Mouse (Mus musculus): ENCODE measurements around the gene Ptgfrn. TPM values are rescaled to one million over a fixed set of nuclear protein-coding genes. Genes with fewer than 3 reads are reported as not detected.

Gene Ptgfrn
- polyA plus RNA-seq, 1 experiment from 2014 or later = 4.7 TPM

DNA sequence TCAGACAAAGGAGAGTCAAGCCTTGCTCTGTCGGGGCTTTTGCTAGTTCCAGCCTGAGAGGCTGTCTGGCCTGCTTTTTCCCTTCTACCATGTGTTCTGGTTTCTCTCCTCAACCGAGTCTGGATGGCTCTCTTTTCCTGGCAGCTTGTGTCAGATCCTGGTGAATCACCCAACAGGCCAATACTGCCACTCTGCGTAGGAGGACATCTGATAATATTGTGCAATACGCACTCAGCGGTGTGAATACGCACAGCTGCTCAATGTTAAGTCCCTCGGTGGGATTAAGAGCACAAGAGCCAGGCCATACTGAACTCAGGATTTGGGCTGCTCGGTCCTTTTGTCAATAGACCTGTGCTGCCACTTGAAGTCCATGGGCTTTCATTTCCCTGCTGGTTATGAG lies 31.8 kb upstream of the Ptgfrn start:
- 83% methylated on average over 8 of the region's 8 CpGs for WGBS
- Histone ChIP-seq H3K4me1 (ENCODE audit: control insufficient read depth, insufficient read depth, low read length) (peaks cover 5% of the 10 kb centered on the region; the same call in 1 of the 2 replicates), H3K9me3 (ENCODE audit: control insufficient read depth, low read length) (no peaks in the 10 kb centered on the region), H3K27me3 (ENCODE audit: control insufficient read depth, insufficient read depth, low read length) (no peaks in the 10 kb centered on the region), H3K4me3 (ENCODE audit: low read length) (no peak overlapping the region), H3K27ac (ENCODE audit: low read depth, low read length) (no peak overlapping the region), H3K4me2 (replicated peaks; ENCODE audit: low read depth, low read length) (no peak overlapping the region), H3K9ac (ENCODE audit: low read depth, low read length) (no peak overlapping the region), H3K36me3 (ENCODE audit: control insufficient read depth, insufficient read depth, low read length) (no peaks in the 10 kb centered on the region)
- ATAC-seq (ENCODE audit: low FRiP score, low TSS enrichment) = no peak

DNA sequence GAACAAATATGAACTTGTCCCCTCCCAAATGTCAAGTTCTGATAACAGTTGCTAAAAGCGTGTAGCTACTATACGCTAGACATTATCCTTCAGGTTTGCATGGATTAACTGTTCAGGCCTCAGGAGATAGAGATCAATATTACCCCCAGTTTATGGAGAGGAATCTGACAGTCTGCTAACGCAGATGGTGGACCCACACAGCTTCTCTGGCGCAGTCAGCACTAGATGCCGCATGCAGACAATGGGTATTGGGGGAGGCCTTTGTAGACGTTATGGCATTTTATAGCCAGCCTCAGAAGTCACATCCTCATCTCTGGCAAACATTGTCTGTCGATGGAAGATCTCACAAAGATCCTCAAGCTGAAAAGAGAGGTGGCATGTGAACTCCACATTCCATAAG lies 29.9 kb upstream of the Ptgfrn start:
- no peak overlapping the region for H3K9ac ChIP-seq (ENCODE audit: low read depth, low read length)
- no peak overlapping the region for H3K27ac ChIP-seq (ENCODE audit: low read depth, low read length)
- WGBS = 90% methylated on average over 7 of the region's 7 CpGs
- H3K4me2 ChIP-seq (replicated peaks; ENCODE audit: low read depth, low read length) = no peak overlapping the region
- H3K9me3 ChIP-seq (ENCODE audit: control insufficient read depth, low read length) = no peaks in the 10 kb centered on the region
- H3K4me3 ChIP-seq (ENCODE audit: low read length) = no peak overlapping the region
- ATAC-seq (ENCODE audit: low FRiP score, low TSS enrichment) = no peak
- H3K27me3 ChIP-seq (ENCODE audit: control insufficient read depth, insufficient read depth, low read length) = no peaks in the 10 kb centered on the region
- H3K36me3 ChIP-seq (ENCODE audit: control insufficient read depth, insufficient read depth, low read length) = no peaks in the 10 kb centered on the region
- H3K4me1 ChIP-seq (ENCODE audit: control insufficient read depth, insufficient read depth, low read length) = peaks cover 5% of the 10 kb centered on the region; the same call in 1 of the 2 replicates

DNA sequence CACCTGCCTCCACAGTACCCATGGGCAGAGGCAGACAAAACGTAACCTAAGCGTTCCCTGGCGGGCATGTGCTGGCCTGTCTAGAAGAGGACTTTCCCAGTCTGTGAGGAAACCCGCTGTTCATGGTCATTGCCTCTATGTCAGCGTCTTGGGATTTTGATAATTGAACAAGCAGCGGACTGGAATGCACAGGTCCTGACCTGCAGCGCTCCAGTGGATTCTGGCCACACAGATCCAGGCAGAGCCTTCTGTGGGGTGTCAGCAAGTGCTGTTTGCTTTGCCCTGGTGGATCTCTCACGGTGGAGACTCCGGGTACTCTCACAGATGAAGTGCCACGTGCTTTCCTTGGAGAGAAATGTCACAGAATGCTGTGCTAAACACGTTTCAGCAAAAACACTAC lies 26.4 kb upstream of the Ptgfrn start:
- Histone ChIP-seq H3K27me3 (ENCODE audit: control insufficient read depth, insufficient read depth, low read length) (no peaks in the 10 kb centered on the region), H3K4me3 (ENCODE audit: low read length) (no peak overlapping the region), H3K36me3 (ENCODE audit: control insufficient read depth, insufficient read depth, low read length) (no peaks in the 10 kb centered on the region), H3K27ac (ENCODE audit: low read depth, low read length) (no peak overlapping the region), H3K9me3 (ENCODE audit: control insufficient read depth, low read length) (no peaks in the 10 kb centered on the region), H3K4me1 (ENCODE audit: control insufficient read depth, insufficient read depth, low read length) (peaks cover 5% of the 10 kb centered on the region; the same call in 1 of the 2 replicates), H3K4me2 (replicated peaks; ENCODE audit: low read depth, low read length) (no peak overlapping the region), H3K9ac (ENCODE audit: low read depth, low read length) (no peak overlapping the region)
- WGBS = 21% methylated on average over 11 of the region's 11 CpGs
- ATAC-seq (ENCODE audit: low FRiP score, low TSS enrichment) = peak; percentile 81; the same call in 1 of the 2 replicates

DNA sequence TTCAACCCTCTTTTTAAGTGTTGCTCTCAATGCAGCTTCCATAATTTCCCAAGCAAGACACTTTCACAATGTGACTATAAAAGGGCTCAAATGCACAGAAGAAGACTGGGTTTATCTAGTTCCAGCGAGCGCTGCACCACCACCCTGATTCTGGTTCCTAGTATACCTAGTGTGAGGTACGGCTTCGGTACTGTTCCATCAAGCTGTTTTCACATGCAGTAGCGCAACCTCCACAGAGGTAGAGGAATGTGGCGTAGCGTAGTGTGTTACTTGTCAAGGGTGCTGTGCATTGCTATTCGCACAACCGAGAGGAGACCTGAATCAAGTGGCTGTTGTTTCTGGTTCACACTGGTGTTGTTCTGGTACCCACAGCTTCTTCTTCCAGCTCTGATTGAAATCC lies 24.8 kb upstream of the Ptgfrn start:
- Histone ChIP-seq H3K36me3 (ENCODE audit: control insufficient read depth, insufficient read depth, low read length) (no peaks in the 10 kb centered on the region), H3K4me2 (replicated peaks; ENCODE audit: low read depth, low read length) (no peak overlapping the region), H3K9ac (ENCODE audit: low read depth, low read length) (no peak overlapping the region), H3K4me3 (ENCODE audit: low read length) (no peak overlapping the region), H3K9me3 (ENCODE audit: control insufficient read depth, low read length) (no peaks in the 10 kb centered on the region), H3K4me1 (ENCODE audit: control insufficient read depth, insufficient read depth, low read length) (peaks cover 8% of the 10 kb centered on the region; the same call in 1 of the 2 replicates), H3K27me3 (ENCODE audit: control insufficient read depth, insufficient read depth, low read length) (no peaks in the 10 kb centered on the region), H3K27ac (ENCODE audit: low read depth, low read length) (no peak overlapping the region)
- no peak for ATAC-seq (ENCODE audit: low FRiP score, low TSS enrichment)
- WGBS = 95% methylated on average over 9 of the region's 9 CpGs

DNA sequence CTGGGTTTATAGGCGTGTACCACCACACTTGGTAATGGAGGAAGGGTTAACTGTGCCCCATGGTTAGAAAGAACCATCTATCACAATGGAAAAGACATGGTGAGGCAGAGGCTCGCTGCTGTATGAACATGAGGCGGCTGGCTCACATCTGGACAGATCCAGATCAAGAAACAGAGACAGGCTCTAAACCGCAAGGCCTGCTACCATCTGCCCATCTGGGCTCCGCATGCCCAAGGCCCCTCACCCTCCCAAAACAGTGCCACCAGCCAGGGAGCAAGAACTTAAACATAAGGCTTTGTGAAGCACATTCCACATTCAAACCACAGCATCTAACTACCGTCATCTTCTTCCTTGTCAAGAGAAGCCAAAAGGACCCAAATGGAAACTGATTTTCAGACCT lies 22.9 kb upstream of the Ptgfrn start:
- no peak overlapping the region for H3K4me3 ChIP-seq (ENCODE audit: low read length)
- H3K27me3 ChIP-seq (ENCODE audit: control insufficient read depth, insufficient read depth, low read length) = no peaks in the 10 kb centered on the region
- no peak overlapping the region for H3K9ac ChIP-seq (ENCODE audit: low read depth, low read length)
- H3K9me3 ChIP-seq (ENCODE audit: control insufficient read depth, low read length) = no peaks in the 10 kb centered on the region
- no peak overlapping the region for H3K27ac ChIP-seq (ENCODE audit: low read depth, low read length)
- 93% methylated on average over 6 of the region's 6 CpGs for WGBS
- no peak for ATAC-seq (ENCODE audit: low FRiP score, low TSS enrichment)
- H3K36me3 ChIP-seq (ENCODE audit: control insufficient read depth, insufficient read depth, low read length) = no peaks in the 10 kb centered on the region
- peaks cover 8% of the 10 kb centered on the region; the same call in 1 of the 2 replicates for H3K4me1 ChIP-seq (ENCODE audit: control insufficient read depth, insufficient read depth, low read length)
- no peak overlapping the region for H3K4me2 ChIP-seq (replicated peaks; ENCODE audit: low read depth, low read length)

DNA sequence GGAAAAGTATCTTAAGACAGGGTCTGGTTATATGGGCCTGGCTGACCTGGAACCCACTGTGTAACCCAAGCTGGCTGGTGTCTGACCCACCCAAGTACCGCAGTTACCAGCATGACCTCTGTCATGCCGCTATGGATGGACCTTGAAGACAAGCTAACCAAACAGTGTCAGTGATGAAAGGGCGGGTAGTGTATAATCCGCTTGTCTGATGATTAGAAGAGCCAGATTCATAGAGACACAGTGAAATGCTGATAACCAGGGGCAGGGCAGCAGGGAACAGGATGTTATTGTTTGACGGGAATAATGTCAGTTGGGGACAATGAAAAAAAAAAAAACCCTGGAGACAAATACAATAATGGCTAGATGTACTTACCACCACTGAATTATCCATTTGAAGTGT lies 21.7 kb upstream of the Ptgfrn start:
- H3K4me1 ChIP-seq (ENCODE audit: control insufficient read depth, insufficient read depth, low read length) = peaks cover 8% of the 10 kb centered on the region; the same call in 1 of the 2 replicates
- WGBS = 78% methylated on average over 5 of the region's 5 CpGs
- no peak overlapping the region for H3K9ac ChIP-seq (ENCODE audit: low read depth, low read length)
- H3K4me2 ChIP-seq (replicated peaks; ENCODE audit: low read depth, low read length) = no peak overlapping the region
- H3K4me3 ChIP-seq (ENCODE audit: low read length) = no peak overlapping the region
- no peaks in the 10 kb centered on the region for H3K9me3 ChIP-seq (ENCODE audit: control insufficient read depth, low read length)
- H3K27me3 ChIP-seq (ENCODE audit: control insufficient read depth, insufficient read depth, low read length) = no peaks in the 10 kb centered on the region
- H3K27ac ChIP-seq (ENCODE audit: low read depth, low read length) = no peak overlapping the region
- H3K36me3 ChIP-seq (ENCODE audit: control insufficient read depth, insufficient read depth, low read length) = no peaks in the 10 kb centered on the region
- ATAC-seq (ENCODE audit: low FRiP score, low TSS enrichment) = no peak

DNA sequence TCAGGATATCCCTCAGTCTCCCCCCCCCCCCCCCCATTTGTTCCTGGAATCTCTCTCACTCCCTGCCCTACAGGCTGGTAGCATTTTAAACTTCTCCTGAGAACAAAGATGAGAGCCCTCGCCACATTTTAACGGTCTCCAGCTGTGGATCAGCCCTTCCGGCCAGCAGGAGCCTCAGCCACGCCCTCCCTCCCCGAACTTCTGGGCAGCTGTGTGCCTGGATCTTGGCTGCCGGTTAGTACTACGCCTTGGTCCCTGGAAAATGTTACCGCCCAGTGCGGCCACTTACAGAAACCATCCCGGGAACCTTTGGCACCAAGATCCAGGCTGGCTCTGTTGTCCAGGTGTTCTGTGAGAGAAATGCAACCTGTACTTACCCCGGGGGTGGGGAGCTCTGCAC lies 20.4 kb upstream of the Ptgfrn start:
- peak; percentile 78 for ATAC-seq (ENCODE audit: low FRiP score, low TSS enrichment)
- no peaks in the 10 kb centered on the region for H3K27me3 ChIP-seq (ENCODE audit: control insufficient read depth, insufficient read depth, low read length)
- H3K4me3 ChIP-seq (ENCODE audit: low read length) = no peak overlapping the region
- 0 out of 2 replicates have a peak overlapping the region, but pooled peaks have one; percentile 31 for H3K9ac ChIP-seq (ENCODE audit: low read depth, low read length)
- no peaks in the 10 kb centered on the region for H3K9me3 ChIP-seq (ENCODE audit: control insufficient read depth, low read length)
- H3K4me2 ChIP-seq (replicated peaks; ENCODE audit: low read depth, low read length) = peak overlapping the region; percentile 34
- peaks cover 4% of the 10 kb centered on the region; the same call in 1 of the 2 replicates for H3K4me1 ChIP-seq (ENCODE audit: control insufficient read depth, insufficient read depth, low read length)
- H3K27ac ChIP-seq (ENCODE audit: low read depth, low read length) = no peak overlapping the region
- WGBS = 2% methylated on average over 11 of the region's 11 CpGs
- no peaks in the 10 kb centered on the region for H3K36me3 ChIP-seq (ENCODE audit: control insufficient read depth, insufficient read depth, low read length)

DNA sequence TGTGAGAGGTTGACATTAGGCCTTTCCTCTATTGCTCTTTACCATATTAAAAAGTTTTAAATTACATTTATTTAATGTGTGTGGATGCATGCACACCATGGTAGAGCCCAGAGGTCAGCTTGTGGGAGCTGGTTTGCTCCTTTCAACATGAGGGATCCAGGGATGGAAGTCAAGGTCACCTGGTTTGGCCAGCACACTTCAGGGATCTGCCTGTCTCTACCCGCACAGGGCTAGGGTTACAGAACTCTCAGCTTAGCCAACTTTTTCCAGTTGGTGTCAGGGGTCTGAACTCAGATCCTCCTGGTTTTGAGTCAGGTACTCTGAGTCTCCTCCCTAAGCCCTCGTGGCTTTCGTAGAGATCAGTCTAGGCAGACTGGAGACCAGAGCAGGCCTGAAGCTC lies 19.5 kb upstream of the Ptgfrn start:
- Histone ChIP-seq H3K27me3 (ENCODE audit: control insufficient read depth, insufficient read depth, low read length) (no peaks in the 10 kb centered on the region), H3K27ac (ENCODE audit: low read depth, low read length) (no peak overlapping the region), H3K9me3 (ENCODE audit: control insufficient read depth, low read length) (no peaks in the 10 kb centered on the region), H3K4me3 (ENCODE audit: low read length) (no peak overlapping the region), H3K36me3 (ENCODE audit: control insufficient read depth, insufficient read depth, low read length) (no peaks in the 10 kb centered on the region), H3K9ac (ENCODE audit: low read depth, low read length) (no peak overlapping the region), H3K4me2 (replicated peaks; ENCODE audit: low read depth, low read length) (no peak overlapping the region), H3K4me1 (ENCODE audit: control insufficient read depth, insufficient read depth, low read length) (peaks cover 4% of the 10 kb centered on the region; the same call in 1 of the 2 replicates)
- 72% methylated on average over 3 of the region's 3 CpGs for WGBS
- ATAC-seq (ENCODE audit: low FRiP score, low TSS enrichment) = no peak

DNA sequence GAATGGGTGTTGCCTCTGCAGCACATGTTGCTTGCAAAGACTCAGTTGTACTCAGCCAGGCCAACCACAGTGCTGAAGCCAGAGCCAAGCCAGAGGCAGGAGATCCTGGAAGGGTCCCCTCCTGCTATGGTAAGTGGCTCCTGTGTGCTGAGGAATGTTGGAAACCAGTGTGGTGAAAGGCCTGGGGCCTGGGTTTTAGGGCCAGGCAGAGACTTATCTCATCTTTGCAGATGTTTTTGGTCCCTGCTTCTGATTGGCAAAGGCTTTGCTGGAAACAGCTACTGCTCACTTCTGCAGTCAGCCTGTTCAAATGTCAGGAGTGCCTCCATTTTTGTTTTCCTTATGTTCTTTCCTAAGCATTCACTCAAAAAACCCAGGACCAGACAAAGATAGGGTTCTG lies 19.0 kb upstream of the Ptgfrn start:
- no peak overlapping the region for H3K27ac ChIP-seq (ENCODE audit: low read depth, low read length)
- H3K36me3 ChIP-seq (ENCODE audit: control insufficient read depth, insufficient read depth, low read length) = no peaks in the 10 kb centered on the region
- peaks cover 4% of the 10 kb centered on the region; the same call in 1 of the 2 replicates for H3K4me1 ChIP-seq (ENCODE audit: control insufficient read depth, insufficient read depth, low read length)
- no peak overlapping the region for H3K4me2 ChIP-seq (replicated peaks; ENCODE audit: low read depth, low read length)
- H3K4me3 ChIP-seq (ENCODE audit: low read length) = no peak overlapping the region
- no peaks in the 10 kb centered on the region for H3K9me3 ChIP-seq (ENCODE audit: control insufficient read depth, low read length)
- no peak for ATAC-seq (ENCODE audit: low FRiP score, low TSS enrichment)
- H3K9ac ChIP-seq (ENCODE audit: low read depth, low read length) = no peak overlapping the region
- no peaks in the 10 kb centered on the region for H3K27me3 ChIP-seq (ENCODE audit: control insufficient read depth, insufficient read depth, low read length)
